Mouse (Mus musculus) hindbrain, embryonic 15.5 days (tissue): ENCODE measurements around the gene Adamtsl2. TPM values are rescaled to one million over a fixed set of nuclear protein-coding genes. Genes with fewer than 3 reads are reported as not detected.

Source experiments
- ATAC-seq: fragments of 200-750 bp; cut with Nextera tagmentation; 2 replicates; pipeline ENCODE4 v1.8.0; 2017; ENCODE audit warnings: low read depth, moderate number of reproducible peaks, moderate TSS enrichment; ENCODE audit not compliant: low FRiP score
- H3K27ac ChIP-seq: fragments of 300-500 bp; sonication (generic); replicated peaks from 2 replicates; pipeline ENCODE4 v1.5.1; 2015; ENCODE audit warnings: mild to moderate bottlenecking, inconsistent platforms
- H3K27me3 ChIP-seq: fragments of 300-500 bp; sonication (generic); 2 replicates; pipeline ENCODE4 v1.6.1; 2015; ENCODE audit warnings: control low read depth, inconsistent platforms
- H3K36me3 ChIP-seq: fragments of 300-500 bp; sonication (generic); 2 replicates; pipeline ENCODE4 v1.6.1; 2015; ENCODE audit warnings: control low read depth, inconsistent platforms
- H3K4me1 ChIP-seq: fragments of 300-500 bp; sonication (generic); replicated peaks from 2 replicates; pipeline ENCODE4 v1.6.1; 2015; ENCODE audit warnings: control low read depth, inconsistent platforms
- H3K4me2 ChIP-seq: fragments of 300-500 bp; sonication (generic); 2 replicates; pipeline ENCODE4 v1.6.1; 2015; ENCODE audit warnings: moderate library complexity, mild to moderate bottlenecking, inconsistent platforms
- H3K4me3 ChIP-seq: fragments of 300-500 bp; sonication (generic); 2 replicates; pipeline ENCODE4 v1.5.1; 2015; ENCODE audit warnings: mild to moderate bottlenecking, inconsistent platforms
- H3K9ac ChIP-seq: fragments of 300-500 bp; sonication (generic); 2 replicates; pipeline ENCODE4 v1.6.1; 2015; ENCODE audit warnings: inconsistent platforms
- H3K9me3 ChIP-seq: fragments of 300-500 bp; sonication (generic); 2 replicates; pipeline ENCODE4 v1.6.1; 2016; ENCODE audit warnings: control low read depth, inconsistent platforms
- WGBS: fragments of 180-500 bp; shearing (Covaris S2); methylation state at CpG from one replicate; pipeline ENCODE4 v1.1.7; 2015; 5-methylcytosine and 5-hydroxymethylcytosine counted together
- polyA plus RNA-seq: library from polyadenylated mRNA; unstranded; fragments of >200 nt; fragmentation: Nextera tagmentation; extraction: Ambion mirVana; gene quantifications from 2 replicates; pipeline ENCODE4 v1.2.1, GENCODE M21; 2015

Adamtsl2 gene
- polyA plus RNA-seq, 1 experiment from 2014 or later = 10.4 TPM

DNA sequence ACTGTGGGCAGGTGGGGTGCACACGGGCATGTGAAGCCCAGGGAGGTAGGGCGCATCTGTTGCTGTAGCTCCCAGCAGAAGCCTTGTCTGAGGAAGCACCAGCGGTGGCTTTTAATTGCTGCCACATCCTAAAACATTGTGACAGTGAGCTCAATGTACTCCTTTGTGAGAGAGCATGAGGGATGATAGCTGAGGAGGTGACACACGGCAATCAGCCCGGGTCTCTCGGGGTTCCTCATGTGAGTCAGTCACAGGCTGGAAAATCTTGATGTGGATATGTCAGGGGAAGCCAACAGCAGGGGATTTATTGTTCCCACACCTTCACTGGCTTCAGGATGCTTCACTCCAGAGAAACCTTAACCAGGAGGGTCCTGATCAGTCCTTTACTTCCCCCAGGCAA, 67.7 kb downstream of the Adamtsl2 start:
- Histone ChIP-seq H3K9me3 (no peaks in the 10 kb centered on the region), H3K4me2 (no peak overlapping the region), H3K27me3 (peaks cover 2% of the 10 kb centered on the region; the same call in 1 of the 2 replicates), H3K27ac (no peak overlapping the region), H3K4me1 (peaks cover 23% of the 10 kb centered on the region), H3K4me3 (no peak overlapping the region), H3K9ac (no peak overlapping the region), H3K36me3 (no peaks in the 10 kb centered on the region)
- ATAC-seq = no peak
- 77% methylated on average over 6 of the region's 6 CpGs for WGBS

DNA sequence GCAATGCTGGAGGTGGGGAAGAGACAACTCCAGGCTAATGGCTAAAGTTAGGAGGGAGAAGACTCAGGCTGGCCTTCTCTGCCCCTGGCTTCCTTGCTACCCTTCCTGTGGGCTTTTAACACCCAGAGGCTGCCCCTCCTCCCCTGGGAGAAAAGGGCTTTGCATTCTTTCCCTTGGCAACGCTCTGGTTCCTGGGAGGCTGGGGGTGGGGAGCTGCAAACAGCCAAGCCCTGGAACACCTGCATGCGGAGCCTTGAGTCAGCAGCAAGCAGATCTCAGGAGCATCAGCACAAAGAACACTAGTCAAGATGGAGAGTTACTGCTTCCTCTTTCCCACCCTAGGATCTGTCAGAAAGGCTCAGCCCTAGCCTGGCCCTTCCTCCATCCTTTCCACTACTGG, 70.3 kb downstream of the Adamtsl2 start:
- no peak for ATAC-seq
- no peaks in the 10 kb centered on the region for H3K27me3 ChIP-seq
- H3K36me3 ChIP-seq = no peaks in the 10 kb centered on the region
- H3K4me2 ChIP-seq = no peak overlapping the region
- no peak overlapping the region for H3K9ac ChIP-seq
- WGBS = 10% methylated on average over 2 of the region's 2 CpGs
- 0 out of 2 replicates have a peak, but pooled peaks cover 9% of the 10 kb centered on the region for H3K4me1 ChIP-seq
- no peak overlapping the region for H3K27ac ChIP-seq
- no peaks in the 10 kb centered on the region for H3K9me3 ChIP-seq
- no peak overlapping the region for H3K4me3 ChIP-seq

DNA sequence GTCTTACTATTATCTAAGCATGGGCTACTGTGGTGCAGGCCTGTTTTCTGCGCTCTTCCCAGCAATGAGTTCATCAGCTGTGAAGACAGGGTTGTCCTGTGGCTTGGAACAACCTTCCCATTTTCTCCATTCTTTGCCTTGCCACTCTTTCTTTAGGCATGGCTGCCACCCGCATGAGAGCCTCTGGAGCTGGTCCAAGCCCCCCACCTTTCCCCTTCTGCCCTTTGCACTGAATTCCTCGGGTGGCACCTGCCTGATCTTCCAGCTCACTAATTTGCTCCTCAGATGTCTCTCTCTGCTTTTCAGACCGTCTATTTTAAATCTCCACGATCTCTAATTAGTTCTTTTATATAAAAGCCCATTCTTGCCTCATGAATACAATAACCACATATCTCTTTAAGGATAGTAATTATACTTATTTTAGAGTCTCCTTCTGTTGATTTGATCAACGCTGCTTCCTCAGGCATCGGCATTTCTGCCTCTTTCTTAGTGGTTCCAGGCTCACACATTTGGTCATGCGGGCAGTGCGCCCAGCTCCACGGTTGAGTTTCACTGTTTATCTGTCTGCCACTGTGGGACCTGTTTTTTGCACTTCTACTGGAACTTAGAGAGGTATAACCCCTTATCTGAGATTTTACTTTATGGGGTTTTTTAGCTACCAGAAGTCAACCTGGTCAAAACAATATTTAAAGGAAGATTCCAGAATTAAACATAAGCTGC, 75.4 kb downstream of the Adamtsl2 start:
- no peak overlapping the region for H3K4me2 ChIP-seq
- no peak overlapping the region for H3K27ac ChIP-seq
- H3K9me3 ChIP-seq = no peaks in the 10 kb centered on the region
- ATAC-seq = no peak
- no peak overlapping the region for H3K9ac ChIP-seq
- H3K4me1 ChIP-seq = 0 out of 2 replicates have a peak, but pooled peaks cover 2% of the 10 kb centered on the region
- H3K27me3 ChIP-seq = no peaks in the 10 kb centered on the region
- no peaks in the 10 kb centered on the region for H3K36me3 ChIP-seq
- no peak overlapping the region for H3K4me3 ChIP-seq
- WGBS = 72% methylated on average over 10 of the region's 10 CpGs

DNA sequence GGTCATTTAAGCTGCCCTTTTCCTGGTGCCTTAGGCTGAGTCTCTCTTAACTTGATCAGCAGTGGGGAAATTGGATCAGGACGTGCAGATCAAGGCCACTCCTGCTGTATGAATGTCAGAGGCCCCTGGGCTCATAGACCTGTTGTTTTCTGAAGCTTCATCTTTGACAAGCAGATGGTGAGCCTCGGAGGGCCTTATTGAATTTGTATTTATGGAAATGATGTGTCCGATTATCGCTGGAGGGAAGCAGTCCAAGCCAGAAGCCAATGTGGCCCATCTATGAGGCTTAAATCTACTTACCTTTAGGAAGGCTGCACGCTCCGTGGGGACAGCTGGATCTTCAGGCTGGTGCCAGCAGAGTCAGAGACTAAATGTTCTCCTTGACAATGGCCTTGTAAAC, 77.4 kb downstream of the Adamtsl2 start:
- H3K4me1 ChIP-seq = no peaks in the 10 kb centered on the region
- no peak overlapping the region for H3K4me2 ChIP-seq
- H3K9ac ChIP-seq = no peak overlapping the region
- 56% methylated on average over 6 of the region's 6 CpGs for WGBS
- no peak overlapping the region for H3K4me3 ChIP-seq
- no peak overlapping the region for H3K27ac ChIP-seq
- ATAC-seq = no peak
- H3K36me3 ChIP-seq = no peaks in the 10 kb centered on the region
- H3K27me3 ChIP-seq = no peaks in the 10 kb centered on the region
- H3K9me3 ChIP-seq = no peaks in the 10 kb centered on the region

Other genes starting within 250 kb of the Adamtsl2 start
- gene Abo, start 214.4 kb upstream of the Adamtsl2 start, polyA plus RNA-seq = 0.08 TPM in 1 of 2 replicates, not detected in the other
- 28.9 and 31.2 TPM in 2 replicates for gene Surf6, start 176.5 kb upstream of the Adamtsl2 start, polyA plus RNA-seq
- 126 TPM in 2 replicates for gene Med22, start 168.7 kb upstream of the Adamtsl2 start, polyA plus RNA-seq
- 390 and 399 TPM in 2 replicates for gene Rpl7a, start 168.6 kb upstream of the Adamtsl2 start, polyA plus RNA-seq
- 56.9 and 57.2 TPM in 2 replicates for gene Surf2, start 163.0 kb upstream of the Adamtsl2 start, polyA plus RNA-seq
- gene Surf1, start 162.8 kb upstream of the Adamtsl2 start, polyA plus RNA-seq = 84.8 and 87.1 TPM in 2 replicates
- 111 and 114 TPM in 2 replicates for gene Surf4, start 145.5 kb upstream of the Adamtsl2 start, polyA plus RNA-seq
- 0.12 TPM in 1 of 2 replicates, not detected in the other for gene Stkld1, start 145.3 kb upstream of the Adamtsl2 start, polyA plus RNA-seq
- 37.9 and 39.3 TPM in 2 replicates for gene Rexo4, start 115.0 kb upstream of the Adamtsl2 start, polyA plus RNA-seq
- gene Adamts13, start 106.0 kb upstream of the Adamtsl2 start, polyA plus RNA-seq = not detected in 2 replicates
- gene Cacfd1, start 69.5 kb upstream of the Adamtsl2 start, polyA plus RNA-seq = 103 and 105 TPM in 2 replicates
- gene Slc2a6, start 51.4 kb upstream of the Adamtsl2 start, polyA plus RNA-seq = 13.8 and 14.1 TPM in 2 replicates
- gene Mymk, start 7.2 kb upstream of the Adamtsl2 start, polyA plus RNA-seq = 0.22 and 0.35 TPM in 2 replicates
- gene Fam163b, start 63.1 kb downstream of the Adamtsl2 start, polyA plus RNA-seq = 7.7 and 9.6 TPM in 2 replicates
- 5.3 and 7.7 TPM in 2 replicates for gene Dbh, start 85.9 kb downstream of the Adamtsl2 start, polyA plus RNA-seq
- 7.5 and 8.6 TPM in 2 replicates for gene Sardh, start 169.0 kb downstream of the Adamtsl2 start, polyA plus RNA-seq